Mouse (Mus musculus): Measurements from ENCODE around the gene Psmd8. TPM values are rescaled to one million over a fixed set of nuclear protein-coding genes. Genes with fewer than 3 reads are reported as not detected.

Gene Psmd8
- polyA plus RNA-seq, 1 experiment from 2014 or later: 315 TPM

Other genes starting within 250 kb of the Psmd8 start
- 120 and 132 TPM in 2 replicates for gene Actn4, start 218.4 kb downstream of the Psmd8 start, polyA plus RNA-seq (2015; fragmentation: Nextera tagmentation; extraction: Ambion mirVana)
- 318 and 323 TPM in 2 replicates for gene Eif3k, start 198.8 kb downstream of the Psmd8 start, polyA plus RNA-seq (2015; fragmentation: Nextera tagmentation; extraction: Ambion mirVana)
- gene Map4k1, start 198.7 kb downstream of the Psmd8 start, polyA plus RNA-seq (2015; fragmentation: Nextera tagmentation; extraction: Ambion mirVana): 4.5 and 5.0 TPM in 2 replicates
- 8.5 and 9.0 TPM in 2 replicates for gene Ryr1, start 55.5 kb downstream of the Psmd8 start, polyA plus RNA-seq (2015; fragmentation: Nextera tagmentation; extraction: Ambion mirVana)
- gene Rasgrp4, start 45.9 kb downstream of the Psmd8 start, polyA plus RNA-seq (2015; fragmentation: Nextera tagmentation; extraction: Ambion mirVana): 0.40 and 0.50 TPM in 2 replicates
- gene Fam98c, start 24.5 kb downstream of the Psmd8 start, polyA plus RNA-seq (2015; fragmentation: Nextera tagmentation; extraction: Ambion mirVana): 17.5 and 18.4 TPM in 2 replicates
- gene Ggn, start 10.5 kb downstream of the Psmd8 start, polyA plus RNA-seq (2015; fragmentation: Nextera tagmentation; extraction: Ambion mirVana): 0.54 and 0.93 TPM in 2 replicates
- gene Spred3, start 10.3 kb downstream of the Psmd8 start, polyA plus RNA-seq (2015; fragmentation: Nextera tagmentation; extraction: Ambion mirVana): 9.4 and 9.9 TPM in 2 replicates
- gene Catsperg1, start 33.3 kb upstream of the Psmd8 start, polyA plus RNA-seq (2015; fragmentation: Nextera tagmentation; extraction: Ambion mirVana): 2.0 and 3.3 TPM in 2 replicates
- gene Kcnk6, start 51.8 kb upstream of the Psmd8 start, polyA plus RNA-seq (2015; fragmentation: Nextera tagmentation; extraction: Ambion mirVana): 0.17 and 0.30 TPM in 2 replicates
- 77.0 and 80.8 TPM in 2 replicates for gene Yif1b, start 57.6 kb upstream of the Psmd8 start, polyA plus RNA-seq (2015; fragmentation: Nextera tagmentation; extraction: Ambion mirVana)
- gene 2200002D01Rik, start 67.8 kb upstream of the Psmd8 start, polyA plus RNA-seq (2015; fragmentation: Nextera tagmentation; extraction: Ambion mirVana): 0.92 and 2.0 TPM in 2 replicates
- gene Spint2, start 101.2 kb upstream of the Psmd8 start, polyA plus RNA-seq (2015; fragmentation: Nextera tagmentation; extraction: Ambion mirVana): 26.1 and 28.7 TPM in 2 replicates
- 7.9 and 8.1 TPM in 2 replicates for gene Ppp1r14a, start 108.6 kb upstream of the Psmd8 start, polyA plus RNA-seq (2015; fragmentation: Nextera tagmentation; extraction: Ambion mirVana)
- gene Dpf1, start 123.2 kb upstream of the Psmd8 start, polyA plus RNA-seq (2015; fragmentation: Nextera tagmentation; extraction: Ambion mirVana): 201 and 213 TPM in 2 replicates